Mouse (Mus musculus): ENCODE data around the gene Dtx2. TPM values are rescaled to one million over a fixed set of nuclear protein-coding genes. Genes with fewer than 3 reads are reported as not detected.

The Dtx2 gene
- polyA plus RNA-seq, 1 experiment from 2014 or later: 35.4 TPM

DNA sequence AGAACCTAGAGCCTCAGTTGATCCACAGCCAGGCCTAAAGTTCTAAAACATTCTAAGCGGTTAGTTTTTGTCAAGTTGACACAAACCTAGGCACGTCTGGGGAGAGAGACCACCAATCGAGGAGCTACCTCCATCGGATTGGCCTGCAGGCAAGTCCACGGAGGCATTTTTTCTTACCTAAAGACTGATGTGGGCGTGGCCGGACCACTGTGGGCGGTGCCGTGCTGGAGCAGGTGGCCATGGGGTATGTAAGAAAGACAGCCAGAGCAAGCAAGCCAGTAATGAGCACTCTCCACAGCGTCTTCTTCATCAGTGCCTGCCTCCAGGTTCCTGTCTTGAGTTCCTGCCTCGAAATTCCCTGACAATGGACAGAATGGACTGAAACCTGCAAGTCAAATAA lies 78.9 kb downstream of the Dtx2 start:
- 78% methylated on average over 11 of the region's 11 CpGs for WGBS
- Histone ChIP-seq H3K4me2 (ENCODE audit: low read depth, low read length, severe bottlenecking) (no peak overlapping the region), H3K36me3 (ENCODE audit: control insufficient read depth, insufficient read depth, low read length) (no peaks in the 10 kb centered on the region), H3K4me3 (ENCODE audit: low read depth, low read length) (no peak overlapping the region), H3K27me3 (ENCODE audit: control insufficient read depth, insufficient read depth, low read length) (no peaks in the 10 kb centered on the region), H3K9me3 (ENCODE audit: control insufficient read depth, low read length) (no peaks in the 10 kb centered on the region), H3K27ac (ENCODE audit: low read depth, low read length) (no peak overlapping the region), H3K4me1 (replicated peaks; ENCODE audit: control insufficient read depth, insufficient read depth, low read length) (no peaks in the 10 kb centered on the region), H3K9ac (ENCODE audit: low read length) (no peak overlapping the region)
- ATAC-seq (replicated peaks; ENCODE audit: low FRiP score): no peak
- DNase-seq (ENCODE audit: low spot score): no peak

DNA sequence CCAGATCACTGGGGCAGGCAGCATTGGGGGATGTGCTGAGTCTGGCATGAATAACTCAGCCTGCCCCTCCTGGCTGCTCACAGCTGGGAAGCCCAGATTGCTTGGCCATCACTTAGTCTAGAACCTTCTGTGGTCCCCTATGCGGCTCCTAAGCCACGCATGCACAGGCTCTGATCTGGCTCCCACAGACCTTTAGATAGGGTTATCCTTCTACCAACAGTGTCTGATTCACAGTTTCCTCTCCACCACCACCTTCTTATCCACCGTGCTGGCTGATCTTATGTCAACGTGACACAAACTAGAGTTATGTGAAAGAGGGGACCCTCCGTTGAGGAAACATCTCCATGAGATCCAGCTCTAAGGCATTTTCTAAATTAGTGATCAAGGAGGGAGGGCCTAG lies 80.5 kb downstream of the Dtx2 start:
- Histone ChIP-seq H3K27me3 (ENCODE audit: control insufficient read depth, insufficient read depth, low read length) (no peaks in the 10 kb centered on the region), H3K27ac (ENCODE audit: low read depth, low read length) (no peak overlapping the region), H3K4me3 (ENCODE audit: low read depth, low read length) (no peak overlapping the region), H3K4me1 (replicated peaks; ENCODE audit: control insufficient read depth, insufficient read depth, low read length) (no peaks in the 10 kb centered on the region), H3K36me3 (ENCODE audit: control insufficient read depth, insufficient read depth, low read length) (no peaks in the 10 kb centered on the region), H3K4me2 (ENCODE audit: low read depth, low read length, severe bottlenecking) (no peak overlapping the region), H3K9me3 (ENCODE audit: control insufficient read depth, low read length) (no peaks in the 10 kb centered on the region), H3K9ac (ENCODE audit: low read length) (no peak overlapping the region)
- 91% methylated on average over 5 of the region's 5 CpGs for WGBS
- no peak for DNase-seq (ENCODE audit: low spot score)
- no peak for ATAC-seq (replicated peaks; ENCODE audit: low FRiP score)

DNA sequence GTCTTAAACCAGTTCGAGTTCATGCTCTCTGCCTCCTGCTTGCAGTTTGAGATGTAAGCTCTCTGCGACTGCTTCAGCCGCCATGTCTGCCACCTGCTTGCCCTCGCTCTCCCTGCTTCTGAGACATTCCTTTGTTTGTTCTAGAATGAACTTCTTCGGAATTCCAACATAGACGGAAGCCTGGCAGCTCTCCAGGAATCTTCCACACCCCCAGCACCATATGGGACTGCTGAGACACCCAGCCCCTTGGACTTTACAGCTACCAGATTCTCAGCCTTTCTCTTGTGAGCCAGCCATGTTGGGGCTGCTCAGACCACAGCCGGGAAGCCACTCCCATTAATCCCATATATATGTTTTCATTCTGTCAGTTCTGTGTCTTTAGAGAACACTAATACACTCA lies 81.7 kb downstream of the Dtx2 start:
- no peak overlapping the region for H3K9ac ChIP-seq (ENCODE audit: low read length)
- no peak overlapping the region for H3K4me3 ChIP-seq (ENCODE audit: low read depth, low read length)

DNA sequence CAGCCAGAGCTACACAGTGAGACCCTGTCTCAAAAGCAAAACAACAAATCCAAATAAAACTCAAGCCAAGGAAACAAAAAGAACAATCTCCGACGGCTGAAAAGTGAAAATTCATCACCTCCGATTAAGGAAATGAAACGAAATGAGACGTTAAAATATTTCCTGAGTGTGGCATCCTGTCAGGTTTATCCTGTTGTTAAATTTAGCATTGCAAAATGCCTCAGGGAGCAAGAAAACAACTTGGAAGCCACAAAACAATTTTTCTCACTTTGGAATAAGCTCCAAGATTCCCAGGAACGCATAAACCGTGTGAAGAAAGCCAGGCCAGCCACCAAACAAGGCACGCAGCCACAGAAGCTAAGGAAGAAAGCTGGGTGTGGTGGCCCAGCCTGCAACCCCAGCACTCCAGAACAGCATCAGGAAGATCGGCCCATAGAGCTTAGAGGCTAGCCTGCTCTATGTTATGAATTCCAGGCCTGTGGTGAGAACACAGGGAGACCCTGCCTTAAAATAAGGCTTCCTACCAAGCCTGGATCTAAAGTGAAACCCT lies 82.5 kb downstream of the Dtx2 start:
- Histone ChIP-seq H3K9me3 (ENCODE audit: control insufficient read depth, low read length) (no peaks in the 10 kb centered on the region), H3K9ac (ENCODE audit: low read length) (no peak overlapping the region), H3K27me3 (ENCODE audit: control insufficient read depth, insufficient read depth, low read length) (no peaks in the 10 kb centered on the region), H3K4me3 (ENCODE audit: low read depth, low read length) (no peak overlapping the region), H3K4me1 (replicated peaks; ENCODE audit: control insufficient read depth, insufficient read depth, low read length) (no peaks in the 10 kb centered on the region), H3K4me2 (ENCODE audit: low read depth, low read length, severe bottlenecking) (no peak overlapping the region), H3K27ac (ENCODE audit: low read depth, low read length) (no peak overlapping the region), H3K36me3 (ENCODE audit: control insufficient read depth, insufficient read depth, low read length) (no peaks in the 10 kb centered on the region)
- DNase-seq (ENCODE audit: low spot score): no peak
- no peak for ATAC-seq (replicated peaks; ENCODE audit: low FRiP score)
- 87% methylated on average over 9 of the region's 9 CpGs for WGBS

More for the DNA sequence above, 81.7 kb downstream of the Dtx2 start:
- H3K4me2 ChIP-seq (ENCODE audit: low read depth, low read length, severe bottlenecking): no peak overlapping the region
- no peak overlapping the region for H3K27ac ChIP-seq (ENCODE audit: low read depth, low read length)
- no peaks in the 10 kb centered on the region for H3K9me3 ChIP-seq (ENCODE audit: control insufficient read depth, low read length)
- ATAC-seq (replicated peaks; ENCODE audit: low FRiP score) (no peak), DNase-seq (ENCODE audit: low spot score) (no peak)
- no peaks in the 10 kb centered on the region for H3K36me3 ChIP-seq (ENCODE audit: control insufficient read depth, insufficient read depth, low read length)
- no peaks in the 10 kb centered on the region for H3K4me1 ChIP-seq (replicated peaks; ENCODE audit: control insufficient read depth, insufficient read depth, low read length)
- 58% methylated on average over 7 of the region's 7 CpGs for WGBS
- H3K27me3 ChIP-seq (ENCODE audit: control insufficient read depth, insufficient read depth, low read length): no peaks in the 10 kb centered on the region

DNA sequence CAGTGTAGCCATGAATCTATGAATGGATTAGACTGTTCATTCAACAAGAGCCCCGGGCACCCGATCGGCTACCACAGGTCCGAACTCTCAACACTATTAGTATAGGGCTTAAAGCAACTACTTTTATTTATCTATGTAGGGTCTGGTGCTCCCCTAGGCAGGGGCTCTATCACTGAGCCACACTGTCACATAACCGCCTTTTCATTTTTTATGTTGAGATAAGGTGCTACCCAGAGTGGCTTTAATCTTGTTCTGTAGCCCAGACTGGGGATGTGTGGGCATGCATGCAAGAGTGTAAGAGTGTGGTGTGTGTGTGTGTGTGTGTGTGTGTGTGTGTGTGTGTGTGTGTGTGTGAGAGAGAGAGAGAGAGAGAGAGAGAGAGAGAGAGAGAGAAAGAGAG lies 83.5 kb downstream of the Dtx2 start:
- DNase-seq (ENCODE audit: low spot score) (no peak), ATAC-seq (replicated peaks; ENCODE audit: low FRiP score) (no peak)
- no peak overlapping the region for H3K4me2 ChIP-seq (ENCODE audit: low read depth, low read length, severe bottlenecking)
- H3K4me1 ChIP-seq (replicated peaks; ENCODE audit: control insufficient read depth, insufficient read depth, low read length): no peaks in the 10 kb centered on the region
- no peak overlapping the region for H3K27ac ChIP-seq (ENCODE audit: low read depth, low read length)
- no peak overlapping the region for H3K4me3 ChIP-seq (ENCODE audit: low read depth, low read length)
- no peaks in the 10 kb centered on the region for H3K9me3 ChIP-seq (ENCODE audit: control insufficient read depth, low read length)
- no peaks in the 10 kb centered on the region for H3K36me3 ChIP-seq (ENCODE audit: control insufficient read depth, insufficient read depth, low read length)
- 89% methylated on average over 5 of the region's 5 CpGs for WGBS
- no peaks in the 10 kb centered on the region for H3K27me3 ChIP-seq (ENCODE audit: control insufficient read depth, insufficient read depth, low read length)
- H3K9ac ChIP-seq (ENCODE audit: low read length): no peak overlapping the region

DNA sequence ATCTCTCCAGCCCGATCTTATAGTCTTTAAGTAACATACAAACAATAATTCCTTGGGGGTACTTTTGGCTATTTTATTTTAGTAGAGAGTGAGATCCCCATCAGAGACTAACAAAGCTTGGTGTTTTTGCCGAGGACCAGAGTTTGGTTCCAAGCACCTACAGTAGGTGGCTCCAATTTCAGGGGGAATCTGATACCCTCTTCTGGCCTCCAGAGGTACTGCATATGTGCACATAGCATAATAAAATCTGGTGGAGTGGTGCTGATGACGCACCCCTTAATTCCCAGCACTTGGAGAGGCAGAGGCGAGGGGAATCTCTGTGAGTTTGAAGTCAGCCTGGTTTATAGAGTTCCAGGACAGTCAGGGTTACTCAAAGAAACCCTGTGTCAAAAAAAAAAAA lies 87.7 kb downstream of the Dtx2 start:
- Histone ChIP-seq H3K4me3 (ENCODE audit: low read depth, low read length) (no peak overlapping the region), H3K4me1 (replicated peaks; ENCODE audit: control insufficient read depth, insufficient read depth, low read length) (peaks cover 15% of the 10 kb centered on the region; the same call in 1 of the 2 replicates), H3K4me2 (ENCODE audit: low read depth, low read length, severe bottlenecking) (no peak overlapping the region), H3K9ac (ENCODE audit: low read length) (no peak overlapping the region), H3K27ac (ENCODE audit: low read depth, low read length) (no peak overlapping the region), H3K27me3 (ENCODE audit: control insufficient read depth, insufficient read depth, low read length) (peaks cover 7% of the 10 kb centered on the region; the same call in 1 of the 2 replicates), H3K36me3 (ENCODE audit: control insufficient read depth, insufficient read depth, low read length) (no peaks in the 10 kb centered on the region), H3K9me3 (ENCODE audit: control insufficient read depth, low read length) (no peaks in the 10 kb centered on the region)
- DNase-seq (ENCODE audit: low spot score) (no peak), ATAC-seq (replicated peaks; ENCODE audit: low FRiP score) (no peak)
- 85% methylated on average over 4 of the region's 4 CpGs for WGBS

Other genes starting within 250 kb of the Dtx2 start
- not detected in 2 replicates for gene Styxl1, start 216.4 kb upstream of the Dtx2 start, polyA plus RNA-seq (2014; fragmentation: Nextera tagmentation; extraction: Ambion mirVana)
- 526 and 536 TPM in 2 replicates for gene Mdh2, start 216.3 kb upstream of the Dtx2 start, polyA plus RNA-seq (2014; fragmentation: Nextera tagmentation; extraction: Ambion mirVana)
- 12.3 and 12.7 TPM in 2 replicates for gene Srrm3, start 187.9 kb upstream of the Dtx2 start, polyA plus RNA-seq (2014; fragmentation: Nextera tagmentation; extraction: Ambion mirVana)
- gene Hspb1, start 106.9 kb upstream of the Dtx2 start, polyA plus RNA-seq (2014; fragmentation: Nextera tagmentation; extraction: Ambion mirVana): 11.4 and 11.8 TPM in 2 replicates
- 147 and 161 TPM in 2 replicates for gene Ywhag, start 60.2 kb upstream of the Dtx2 start, polyA plus RNA-seq (2014; fragmentation: Nextera tagmentation; extraction: Ambion mirVana)
- 1.2 and 1.5 TPM in 2 replicates for gene Ssc4d, start 20.3 kb upstream of the Dtx2 start, polyA plus RNA-seq (2014; fragmentation: Nextera tagmentation; extraction: Ambion mirVana)
- gene Zp3, start 14.7 kb upstream of the Dtx2 start, polyA plus RNA-seq (2014; fragmentation: Nextera tagmentation; extraction: Ambion mirVana): not detected in 2 replicates
- gene Upk3b, start 43.7 kb downstream of the Dtx2 start, polyA plus RNA-seq (2014; fragmentation: Nextera tagmentation; extraction: Ambion mirVana): not detected in 2 replicates
- 0.77 and 0.80 TPM in 2 replicates for gene Upk3bl, start 59.7 kb downstream of the Dtx2 start, polyA plus RNA-seq (2014; fragmentation: Nextera tagmentation; extraction: Ambion mirVana)
- gene Rasa4, start 89.1 kb downstream of the Dtx2 start, polyA plus RNA-seq (2014; fragmentation: Nextera tagmentation; extraction: Ambion mirVana): 4.3 and 7.2 TPM in 2 replicates
- 253 and 261 TPM in 2 replicates for gene Polr2j, start 121.8 kb downstream of the Dtx2 start, polyA plus RNA-seq (2014; fragmentation: Nextera tagmentation; extraction: Ambion mirVana)
- gene Lrwd1, start 141.3 kb downstream of the Dtx2 start, polyA plus RNA-seq (2014; fragmentation: Nextera tagmentation; extraction: Ambion mirVana): 48.1 and 53.3 TPM in 2 replicates
- 23.2 and 24.5 TPM in 2 replicates for gene Alkbh4, start 141.3 kb downstream of the Dtx2 start, polyA plus RNA-seq (2014; fragmentation: Nextera tagmentation; extraction: Ambion mirVana)
- gene Orai2, start 175.9 kb downstream of the Dtx2 start, polyA plus RNA-seq (2014; fragmentation: Nextera tagmentation; extraction: Ambion mirVana): 8.4 and 9.3 TPM in 2 replicates
- 66.8 and 81.3 TPM in 2 replicates for gene Prkrip1, start 204.2 kb downstream of the Dtx2 start, polyA plus RNA-seq (2014; fragmentation: Nextera tagmentation; extraction: Ambion mirVana)

All from forebrain, embryonic 11.5 days (tissue).